Mouse (Mus musculus) gastrocnemius, postnatal 25 days (tissue): Measurements from ENCODE around the gene Ifnk. TPM values are rescaled to one million over a fixed set of nuclear protein-coding genes. Genes with fewer than 3 reads are reported as not detected.

Experiments
- DNase-seq: peaks from one replicate; pipeline ENCODE4 v3.0.0; 2022
- total RNA-seq, 2 experiments: library from RNA; stranded (reverse); gene quantifications; 1 replicate in 1 of 2; 2 replicates in 1 of 2; pipeline ENCODE4 v1.2.3; 2021

Ifnk gene
- total RNA-seq, 2 experiments from 2014 or later = not detected

DNA sequence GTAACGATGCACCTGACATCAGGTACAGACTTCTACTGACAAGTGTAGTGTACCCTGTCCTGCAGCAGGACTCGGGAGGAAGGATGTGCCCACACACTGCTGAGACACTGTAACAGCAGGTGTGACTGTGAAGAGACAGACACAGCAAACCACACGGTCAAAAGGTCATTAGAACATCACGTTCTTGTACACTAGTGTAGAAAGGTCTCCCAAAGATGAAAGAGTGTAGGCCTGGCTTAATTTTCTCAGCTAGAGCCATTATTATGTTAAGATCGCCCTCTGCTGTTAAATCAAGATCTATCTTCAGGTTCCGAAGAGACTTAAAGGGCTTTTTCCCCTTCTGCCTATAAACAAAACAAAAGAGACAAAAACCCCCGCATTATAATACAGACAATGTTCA, 40.9 kb downstream of the Ifnk start:
- DNase-seq = no peak

- no peak for DNase-seq
These were observed 49.8 kb downstream of the Ifnk start for GRCm38 (mm10) chr4:35201700-35202099.

Other genes with a start within 250 kb of the Ifnk start
- gene Mob3b, start 5.4 kb downstream of the Ifnk start, total RNA-seq = 1 to 10 TPM in 1 of 2 experiments, under 1 TPM in 1; 0.96 to 1.4 TPM
- 10 to 100 TPM in 1 of 2 experiments, 1 to 10 TPM in 1; 9.5 to 13.4 TPM for gene C9orf72, start 74.1 kb downstream of the Ifnk start, total RNA-seq